Mouse (Mus musculus): ENCODE data around the gene Ndufa13. TPM values are rescaled to one million over a fixed set of nuclear protein-coding genes. Genes with fewer than 3 reads are reported as not detected.

The Ndufa13 gene
- polyA plus RNA-seq, 1 experiment from 2014 or later: 96.9 TPM

GRCm38 (mm10) chr8:69890813-69891241 lies 11.5 kb downstream of the Ndufa13 start:
- no peak for ATAC-seq (ENCODE audit: insufficient read depth)
- no peaks in the 10 kb centered on the region for H3K9me3 ChIP-seq (replicated peaks)
- peaks cover 22% of the 10 kb centered on the region for H3K36me3 ChIP-seq (replicated peaks)
- H3K4me1 ChIP-seq (replicated peaks): peaks cover 27% of the 10 kb centered on the region
- H3K4me3 ChIP-seq (replicated peaks): no peak overlapping the region
- H3K27me3 ChIP-seq: peaks cover 55% of the 10 kb centered on the region
- no peak overlapping the region for H3K4me2 ChIP-seq
- no peak overlapping the region for H3K27ac ChIP-seq (replicated peaks)
- H3K9ac ChIP-seq: no peak overlapping the region
- WGBS (ENCODE audit: insufficient replicate concordance): 40% methylated on average over 19 of the region's 19 CpGs

- Histone ChIP-seq H3K4me1 (replicated peaks) (peaks cover 21% of the 10 kb centered on the region), H3K4me2 (peak overlapping the region; percentile 29), H3K9ac (no peak overlapping the region), H3K27me3 (peaks cover 75% of the 10 kb centered on the region), H3K27ac (replicated peaks) (no peak overlapping the region), H3K36me3 (replicated peaks) (peaks cover 8% of the 10 kb centered on the region), H3K9me3 (replicated peaks) (no peaks in the 10 kb centered on the region), H3K4me3 (replicated peaks) (peak overlapping the region; percentile 14; the same call in 1 of the 2 replicates)
- WGBS (ENCODE audit: insufficient replicate concordance): 6% methylated on average over 32 of the region's 32 CpGs
- no peak for ATAC-seq (ENCODE audit: insufficient read depth)
These were observed 13.5 kb downstream of the Ndufa13 start for GRCm38 (mm10) chr8:69888902-69889301.

GRCm38 (mm10) chr8:69888244-69888866 lies 14.0 kb downstream of the Ndufa13 start:
- ATAC-seq (ENCODE audit: insufficient read depth): no peak

GRCm38 (mm10) chr8:69887289-69888243 lies 14.8 kb downstream of the Ndufa13 start, which contains the start of gene Cilp2:
TSS of gene Cilp2 (minus strand) at chr8:69887687.
- Histone ChIP-seq H3K36me3 (replicated peaks) (no peaks in the 10 kb centered on the region), H3K4me3 (replicated peaks) (0 out of 2 replicates have a peak within 1 kb of the TSS, but pooled peaks have one; percentile 14), H3K9me3 (replicated peaks) (no peaks in the 10 kb centered on the region), H3K27me3 (peaks cover 88% of the 10 kb centered on the region), H3K27ac (replicated peaks) (no peak within 1 kb of the TSS), H3K9ac (no peak within 1 kb of the TSS), H3K4me1 (replicated peaks) (peaks cover 21% of the 10 kb centered on the region), H3K4me2 (peak within 1 kb of the TSS; percentile 37)
- ATAC-seq (ENCODE audit: insufficient read depth): no peak
- WGBS (ENCODE audit: insufficient replicate concordance): 2% methylated on average over 60 of the region's 60 CpGs

More at GRCm38 (mm10) chr8:69888244-69888866, 14.0 kb downstream of the Ndufa13 start:
- peak overlapping the region; percentile 14; the same call in 1 of the 2 replicates for H3K4me3 ChIP-seq (replicated peaks)
- H3K36me3 ChIP-seq (replicated peaks): peaks cover 2% of the 10 kb centered on the region
- WGBS (ENCODE audit: insufficient replicate concordance): 5% methylated on average over 24 of the region's 24 CpGs
- no peak overlapping the region for H3K27ac ChIP-seq (replicated peaks)
- H3K9ac ChIP-seq: no peak overlapping the region
- peak overlapping the region; percentile 37 for H3K4me2 ChIP-seq
- H3K4me1 ChIP-seq (replicated peaks): peaks cover 21% of the 10 kb centered on the region
- H3K27me3 ChIP-seq: peaks cover 80% of the 10 kb centered on the region
- H3K9me3 ChIP-seq (replicated peaks): no peaks in the 10 kb centered on the region

GRCm38 (mm10) chr8:69884141-69884540 lies 18.2 kb downstream of the Ndufa13 start:
- H3K9me3 ChIP-seq (replicated peaks): no peaks in the 10 kb centered on the region; the same call in 1 of the 2 replicates
- H3K4me2 ChIP-seq: no peak overlapping the region
- 47% methylated on average over 13 of the region's 13 CpGs for WGBS (ENCODE audit: insufficient replicate concordance)
- ATAC-seq (ENCODE audit: insufficient read depth): no peak
- H3K27me3 ChIP-seq: peaks cover 100% of the 10 kb centered on the region
- no peaks in the 10 kb centered on the region for H3K36me3 ChIP-seq (replicated peaks)
- H3K9ac ChIP-seq: no peak overlapping the region
- no peak overlapping the region for H3K4me3 ChIP-seq (replicated peaks)
- no peak overlapping the region for H3K27ac ChIP-seq (replicated peaks)
- peaks cover 33% of the 10 kb centered on the region for H3K4me1 ChIP-seq (replicated peaks)

GRCm38 (mm10) chr8:69882833-69883600 lies 19.3 kb downstream of the Ndufa13 start:
- WGBS (ENCODE audit: insufficient replicate concordance): 15% methylated on average over 52 of the region's 52 CpGs
- Histone ChIP-seq H3K27ac (replicated peaks) (no peak overlapping the region), H3K9ac (no peak overlapping the region), H3K4me2 (peak overlapping the region; percentile 56; the same call in 1 of the 2 replicates), H3K9me3 (replicated peaks) (no peaks in the 10 kb centered on the region; the same call in 1 of the 2 replicates), H3K27me3 (peaks cover 100% of the 10 kb centered on the region), H3K36me3 (replicated peaks) (no peaks in the 10 kb centered on the region), H3K4me1 (replicated peaks) (peaks cover 22% of the 10 kb centered on the region), H3K4me3 (replicated peaks) (peak overlapping the region; percentile 38; the same call in 1 of the 2 replicates)
- no peak for ATAC-seq (ENCODE audit: insufficient read depth)

GRCm38 (mm10) chr8:69882021-69882756 lies 20.2 kb downstream of the Ndufa13 start:
- WGBS (ENCODE audit: insufficient replicate concordance): 9% methylated on average over 103 of the region's 103 CpGs
- ATAC-seq (ENCODE audit: insufficient read depth): no peak

GRCm38 (mm10) chr8:69881261-69881865 lies 21.0 kb downstream of the Ndufa13 start:
- H3K9ac ChIP-seq: no peak overlapping the region
- peaks cover 17% of the 10 kb centered on the region for H3K4me1 ChIP-seq (replicated peaks)
- H3K4me2 ChIP-seq: peak overlapping the region; percentile 56; the same call in 1 of the 2 replicates
- WGBS (ENCODE audit: insufficient replicate concordance): 21% methylated on average over 79 of the region's 79 CpGs
- no peaks in the 10 kb centered on the region for H3K36me3 ChIP-seq (replicated peaks)
- H3K4me3 ChIP-seq (replicated peaks): peak overlapping the region; percentile 38
- ATAC-seq (ENCODE audit: insufficient read depth): no peak
- H3K27ac ChIP-seq (replicated peaks): no peak overlapping the region
- no peaks in the 10 kb centered on the region; the same call in 1 of the 2 replicates for H3K9me3 ChIP-seq (replicated peaks)
- H3K27me3 ChIP-seq: peaks cover 100% of the 10 kb centered on the region

More at GRCm38 (mm10) chr8:69882021-69882756, 20.2 kb downstream of the Ndufa13 start:
- peaks cover 17% of the 10 kb centered on the region for H3K4me1 ChIP-seq (replicated peaks)
- H3K9me3 ChIP-seq (replicated peaks): no peaks in the 10 kb centered on the region; the same call in 1 of the 2 replicates
- peak overlapping the region; percentile 56 for H3K4me2 ChIP-seq
- H3K9ac ChIP-seq: no peak overlapping the region
- H3K36me3 ChIP-seq (replicated peaks): no peaks in the 10 kb centered on the region
- H3K27me3 ChIP-seq: peaks cover 100% of the 10 kb centered on the region
- H3K27ac ChIP-seq (replicated peaks): no peak overlapping the region
- peak overlapping the region; percentile 38 for H3K4me3 ChIP-seq (replicated peaks)

- Histone ChIP-seq H3K27me3 (peaks cover 100% of the 10 kb centered on the region), H3K9me3 (replicated peaks) (no peaks in the 10 kb centered on the region; the same call in 1 of the 2 replicates), H3K4me1 (replicated peaks) (peaks cover 17% of the 10 kb centered on the region), H3K4me2 (no peak overlapping the region), H3K4me3 (replicated peaks) (no peak overlapping the region), H3K27ac (replicated peaks) (no peak overlapping the region), H3K9ac (no peak overlapping the region), H3K36me3 (replicated peaks) (no peaks in the 10 kb centered on the region)
- 15% methylated on average over 37 of the region's 37 CpGs for WGBS (ENCODE audit: insufficient replicate concordance)
- ATAC-seq (ENCODE audit: insufficient read depth): no peak
These were observed 21.5 kb downstream of the Ndufa13 start for GRCm38 (mm10) chr8:69880841-69881240.

All from liver, embryonic 15.5 days (tissue).